Mouse (Mus musculus) cerebellum, adult 2 months (tissue): ENCODE measurements around the gene Ctsg.

Experiments
- CTCF ChIP-seq: fragments of 200-500 bp; IDR thresholded peaks from 2 replicates; pipeline ENCODE4 v1.5.1; 2011; ENCODE audit warnings: low read depth, mild to moderate bottlenecking, control low read depth, low read length, moderate library complexity, borderline replicate concordance; ENCODE audit not compliant: insufficient read depth
- POLR2A ChIP-seq: fragments of 200-500 bp; IDR thresholded peaks from 2 replicates; pipeline ENCODE4 v1.6.1; 2011; ENCODE audit warnings: low read length, control low read depth, borderline replicate concordance; ENCODE audit not compliant: insufficient read depth

GRCm38 (mm10) chr14:56103452-56103851 is 1.1 kb upstream of the Ctsg start:
- no peak for TF ChIP-seq CTCF
- no peak for TF ChIP-seq POLR2A
